Mouse (Mus musculus) cerebellum, adult 2 months (tissue): ENCODE measurements at regions not wholly inside any gene's neighbourhood (a gene's known extent, or its start where the extent isn't known, plus 50 kb on each side); places are given as distances from the start of the nearest gene placed in this dataset.

Experiments used
- DNase-seq, 2 experiments: peaks; one replicate each; pipeline ENCODE4 v3.0.0; 2021
- H3K27ac ChIP-seq: fragments of 200-500 bp; 2 replicates; pipeline ENCODE4 v1.5.1; 2012; ENCODE audit warnings: low read length, control low read depth, inconsistent platforms; ENCODE audit not compliant: insufficient read depth
- H3K27me3 ChIP-seq: fragments of 200-500 bp; 2 replicates; pipeline ENCODE4 v1.6.1; 2012; ENCODE audit warnings: inconsistent platforms, mild to moderate bottlenecking, low read length, moderate library complexity; ENCODE audit not compliant: control insufficient read depth, insufficient read depth
- H3K4me1 ChIP-seq: fragments of 200-500 bp; 2 replicates; pipeline ENCODE4 v1.6.1; 2011; ENCODE audit warnings: low read length; ENCODE audit not compliant: control insufficient read depth, insufficient read depth
- H3K4me3 ChIP-seq: fragments of 200-500 bp; replicated peaks from 2 replicates; pipeline ENCODE3; 2011; ENCODE audit warnings: mild to moderate bottlenecking, low read depth, low read length, control low read depth; ENCODE audit not compliant: insufficient read depth
- CTCF ChIP-seq: fragments of 200-500 bp; IDR thresholded peaks from 2 replicates; pipeline ENCODE4 v1.5.1; 2011; ENCODE audit warnings: low read depth, mild to moderate bottlenecking, control low read depth, low read length, moderate library complexity, borderline replicate concordance; ENCODE audit not compliant: insufficient read depth
- POLR2A ChIP-seq: fragments of 200-500 bp; IDR thresholded peaks from 2 replicates; pipeline ENCODE4 v1.6.1; 2011; ENCODE audit warnings: low read length, control low read depth, borderline replicate concordance; ENCODE audit not compliant: insufficient read depth
- WGBS: fragments of 180-500 bp; shearing (Covaris S2); methylation state at CpG from one replicate; pipeline ENCODE4 v1.1.7; 2018; 5-methylcytosine and 5-hydroxymethylcytosine counted together

GRCm38 (mm10) chr4:124149037-124149436 lies 231.2 kb upstream of the 4930535I16Rik start:
- 97% methylated on average over 3 of the region's 3 CpGs for WGBS
- Histone ChIP-seq H3K4me3 (no peak overlapping the region), H3K4me1 (no peaks in the 10 kb centered on the region; the same call in 1 of the 2 replicates), H3K27me3 (no peaks in the 10 kb centered on the region), H3K27ac (no peak overlapping the region)
- no peak for DNase-seq
- TF ChIP-seq POLR2A (no peak), CTCF (no peak)

GRCm38 (mm10) chr4:124147276-124147675 lies 229.5 kb upstream of the 4930535I16Rik start:
- H3K27me3 ChIP-seq, result no peaks in the 10 kb centered on the region
- 93% methylated on average over 4 of the region's 4 CpGs for WGBS
- no peak overlapping the region for H3K4me3 ChIP-seq
- DNase-seq, result no peak
- no peak overlapping the region for H3K27ac ChIP-seq
- TF ChIP-seq POLR2A (no peak), CTCF (no peak)
- H3K4me1 ChIP-seq, result no peaks in the 10 kb centered on the region; the same call in 1 of the 2 replicates

- DNase-seq, result peak; percentile 48 to 61
- TF ChIP-seq CTCF (no peak), POLR2A (no peak)
Observed at GRCm38 (mm10) chr4:124146135-124146534, 228.3 kb upstream of the 4930535I16Rik start.

GRCm38 (mm10) chr4:124143630-124144029 lies 225.8 kb upstream of the 4930535I16Rik start:
- Histone ChIP-seq H3K27me3 (no peaks in the 10 kb centered on the region), H3K27ac (no peak overlapping the region), H3K4me1 (no peaks in the 10 kb centered on the region; the same call in 1 of the 2 replicates), H3K4me3 (no peak overlapping the region)
- DNase-seq, result no peak
- 34% methylated on average over 5 of the region's 5 CpGs for WGBS
- TF ChIP-seq CTCF (no peak), POLR2A (no peak)

More at GRCm38 (mm10) chr4:124146135-124146534, 228.3 kb upstream of the 4930535I16Rik start:
- no peaks in the 10 kb centered on the region for H3K27me3 ChIP-seq
- no peaks in the 10 kb centered on the region; the same call in 1 of the 2 replicates for H3K4me1 ChIP-seq
- H3K27ac ChIP-seq, result no peak overlapping the region
- H3K4me3 ChIP-seq, result no peak overlapping the region
- 7% methylated on average over 8 of the region's 8 CpGs for WGBS

DNA sequence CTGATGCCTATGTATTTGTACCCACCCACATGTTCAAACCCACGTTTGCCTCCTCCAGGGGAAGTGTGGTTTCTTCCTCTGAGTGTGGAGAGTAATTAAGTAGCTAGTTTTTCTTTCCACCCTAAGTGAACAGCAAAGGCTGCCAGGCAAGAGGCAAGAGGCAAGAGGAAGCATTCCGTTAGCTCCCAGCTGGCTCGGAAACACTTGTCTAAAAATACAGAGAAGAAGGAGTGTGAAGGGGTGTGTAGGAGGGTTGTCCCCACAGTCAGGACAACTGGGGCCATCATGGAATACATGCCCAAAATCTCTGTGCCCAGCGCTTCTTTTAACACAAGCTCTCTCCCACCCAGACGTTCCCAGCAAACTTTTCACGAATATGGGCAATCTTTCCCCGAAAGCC lies 225.4 kb upstream of the 4930535I16Rik start:
- Histone ChIP-seq H3K4me3 (no peak overlapping the region), H3K27me3 (no peaks in the 10 kb centered on the region), H3K27ac (no peak overlapping the region), H3K4me1 (no peaks in the 10 kb centered on the region; the same call in 1 of the 2 replicates)
- TF ChIP-seq CTCF (no peak), POLR2A (no peak)
- 61% methylated on average over 7 of the region's 7 CpGs for WGBS
- no peak for DNase-seq

GRCm38 (mm10) chr4:124142083-124142482 lies 224.3 kb upstream of the 4930535I16Rik start:
- no peak overlapping the region for H3K27ac ChIP-seq
- DNase-seq, result peak; percentile 67 to 81
- TF ChIP-seq CTCF (peak; percentile 85), POLR2A (no peak)
- no peaks in the 10 kb centered on the region; the same call in 1 of the 2 replicates for H3K4me1 ChIP-seq
- WGBS, result under 1% methylated on average over 5 of the region's 5 CpGs
- no peaks in the 10 kb centered on the region for H3K27me3 ChIP-seq
- no peak overlapping the region for H3K4me3 ChIP-seq

DNA sequence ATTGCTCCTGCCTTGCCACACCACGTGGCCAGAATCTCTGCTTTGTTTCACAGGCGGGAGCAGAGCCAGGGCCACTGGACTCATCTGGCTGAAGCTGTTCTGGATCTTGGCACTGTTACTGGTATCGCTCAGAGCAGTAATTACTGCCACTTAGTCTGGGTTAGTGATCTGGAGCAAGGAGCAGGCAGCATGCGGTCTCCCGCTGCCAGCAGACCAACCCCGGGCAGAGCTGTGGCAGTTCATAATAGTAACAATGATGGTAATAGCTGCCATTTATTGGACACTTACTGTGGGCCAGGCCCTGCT lies 217.3 kb upstream of the 4930535I16Rik start:
- Histone ChIP-seq H3K4me3 (no peak overlapping the region), H3K27me3 (no peaks in the 10 kb centered on the region), H3K27ac (no peak overlapping the region), H3K4me1 (no peaks in the 10 kb centered on the region)
- DNase-seq, result peak in 1 of 2 experiments; percentile 11
- TF ChIP-seq CTCF (no peak), POLR2A (no peak)
- 12% methylated on average over 6 of the region's 6 CpGs for WGBS

DNA sequence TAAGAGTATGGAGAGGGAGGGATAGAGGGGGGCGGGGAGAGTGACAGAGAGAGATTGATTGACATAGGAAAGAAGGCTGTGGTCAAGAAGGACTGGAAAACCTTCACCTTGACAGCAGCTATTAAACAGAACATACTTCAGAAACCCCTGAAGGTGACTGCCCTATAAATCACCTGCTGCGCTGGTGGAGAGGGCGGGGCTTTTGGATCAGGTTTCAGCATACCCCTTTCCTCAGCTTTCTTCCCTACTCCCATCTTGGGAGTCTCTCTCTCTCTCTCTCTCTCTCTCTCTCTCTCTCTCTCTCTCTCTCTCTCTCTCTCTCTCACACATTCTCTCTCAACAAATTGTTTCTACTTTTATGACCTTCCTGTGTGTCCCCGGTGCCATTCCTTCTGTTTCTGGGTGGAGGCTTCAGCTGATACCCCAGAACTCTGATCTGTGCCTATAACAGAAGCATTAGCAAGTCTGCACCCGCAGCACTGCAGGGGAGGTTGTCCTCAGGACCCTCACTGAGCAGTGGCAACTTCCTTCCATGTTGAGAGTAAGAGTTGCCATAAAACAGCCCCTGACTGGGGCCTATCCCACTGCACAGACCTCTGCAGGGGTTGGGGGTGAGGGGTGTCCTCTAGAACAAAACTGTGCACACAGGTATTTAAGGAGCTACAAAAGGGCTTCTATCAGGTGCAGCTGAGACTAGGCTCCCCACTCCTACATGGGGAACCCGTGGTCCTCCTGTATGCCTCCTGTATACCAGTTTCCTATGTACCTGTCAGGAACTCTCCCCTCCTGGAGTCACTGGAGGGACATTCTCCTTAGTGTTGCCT lies 216.7 kb upstream of the 4930535I16Rik start:
- WGBS, result 38% methylated on average over 6 of the region's 6 CpGs
- TF ChIP-seq POLR2A (no peak), CTCF (no peak)
- DNase-seq, result no peak

More for the DNA sequence above, 216.7 kb upstream of the 4930535I16Rik start:
- no peaks in the 10 kb centered on the region for H3K4me1 ChIP-seq
- H3K4me3 ChIP-seq, result no peak overlapping the region
- no peak overlapping the region for H3K27ac ChIP-seq
- H3K27me3 ChIP-seq, result no peaks in the 10 kb centered on the region
